Mouse (Mus musculus) T-helper 2 cell (primary cell): ENCODE measurements around the gene C2cd2.

Experiments used
- in situ Hi-C: fragments of 300-600 bp; cut with MboI, MseI; formaldehyde crosslinking; loops from one replicate; pipeline ENCODE4 v1.15.1; 2025; ENCODE audit warnings: high pct_unique_total_duplicates

C2cd2 gene

GRCm38 (mm10) chr16:97815269-97815668, 147.1 kb downstream of the C2cd2 start:
- in situ Hi-C loops: no loop called here

GRCm38 (mm10) chr16:97814060-97814459, 148.3 kb downstream of the C2cd2 start:
- in situ Hi-C loops: no loop called here

- in situ Hi-C loops: no loop called here
These were observed 153.5 kb downstream of the C2cd2 start for GRCm38 (mm10) chr16:97808881-97809280.

- in situ Hi-C loops: no loop called here
These were observed 156.8 kb downstream of the C2cd2 start for GRCm38 (mm10) chr16:97805646-97806045.
